Mouse (Mus musculus) neural tube, embryonic 13.5 days (tissue): ENCODE measurements at regions not wholly inside any gene's neighbourhood (a gene's known extent, or its start where the extent isn't known, plus 50 kb on each side); places are given as distances from the start of the nearest gene placed in this dataset.
"Not testable (repeated sequence)": the region's sequence is repeated elsewhere in the genome, so short reads cannot be mapped to it uniquely, and the experiment has no call there.

Experiments
- ATAC-seq: fragments of 200-750 bp; cut with Nextera tagmentation; 2 replicates; pipeline ENCODE4 v1.8.0; 2017; ENCODE audit warnings: low read depth, mild to moderate bottlenecking, moderate TSS enrichment, moderate library complexity
- H3K27ac ChIP-seq: fragments of 300-500 bp; sonication (generic); replicated peaks from 2 replicates; pipeline ENCODE4 v1.5.1; 2015; ENCODE audit warnings: moderate library complexity, mild to moderate bottlenecking, inconsistent platforms
- H3K27me3 ChIP-seq: fragments of 300-500 bp; sonication (generic); 2 replicates; pipeline ENCODE4 v1.6.1; 2015; ENCODE audit warnings: mild to moderate bottlenecking, inconsistent platforms
- H3K36me3 ChIP-seq: fragments of 300-500 bp; sonication (generic); 2 replicates; pipeline ENCODE4 v1.6.1; 2015; ENCODE audit warnings: mild to moderate bottlenecking, inconsistent platforms
- H3K4me1 ChIP-seq: fragments of 300-500 bp; sonication (generic); replicated peaks from 2 replicates; pipeline ENCODE4 v1.6.1; 2015; ENCODE audit warnings: inconsistent platforms
- H3K4me2 ChIP-seq: fragments of 300-500 bp; sonication (generic); 2 replicates; pipeline ENCODE4 v1.6.1; 2015; ENCODE audit warnings: inconsistent platforms, mild to moderate bottlenecking, moderate library complexity
- H3K4me3 ChIP-seq: fragments of 300-500 bp; sonication (generic); 2 replicates; pipeline ENCODE4 v1.5.1; 2015; ENCODE audit warnings: mild to moderate bottlenecking, inconsistent platforms
- H3K9ac ChIP-seq: fragments of 300-500 bp; sonication (generic); 2 replicates; pipeline ENCODE4 v1.6.1; 2015; ENCODE audit warnings: moderate library complexity, mild to moderate bottlenecking, inconsistent platforms
- H3K9me3 ChIP-seq: fragments of 300-500 bp; sonication (generic); 2 replicates; pipeline ENCODE4 v1.6.1; 2016; ENCODE audit warnings: inconsistent platforms
- WGBS: fragments of 180-500 bp; shearing (Covaris S2); methylation state at CpG from one replicate; pipeline ENCODE4 v1.1.7; 2015; 5-methylcytosine and 5-hydroxymethylcytosine counted together

DNA sequence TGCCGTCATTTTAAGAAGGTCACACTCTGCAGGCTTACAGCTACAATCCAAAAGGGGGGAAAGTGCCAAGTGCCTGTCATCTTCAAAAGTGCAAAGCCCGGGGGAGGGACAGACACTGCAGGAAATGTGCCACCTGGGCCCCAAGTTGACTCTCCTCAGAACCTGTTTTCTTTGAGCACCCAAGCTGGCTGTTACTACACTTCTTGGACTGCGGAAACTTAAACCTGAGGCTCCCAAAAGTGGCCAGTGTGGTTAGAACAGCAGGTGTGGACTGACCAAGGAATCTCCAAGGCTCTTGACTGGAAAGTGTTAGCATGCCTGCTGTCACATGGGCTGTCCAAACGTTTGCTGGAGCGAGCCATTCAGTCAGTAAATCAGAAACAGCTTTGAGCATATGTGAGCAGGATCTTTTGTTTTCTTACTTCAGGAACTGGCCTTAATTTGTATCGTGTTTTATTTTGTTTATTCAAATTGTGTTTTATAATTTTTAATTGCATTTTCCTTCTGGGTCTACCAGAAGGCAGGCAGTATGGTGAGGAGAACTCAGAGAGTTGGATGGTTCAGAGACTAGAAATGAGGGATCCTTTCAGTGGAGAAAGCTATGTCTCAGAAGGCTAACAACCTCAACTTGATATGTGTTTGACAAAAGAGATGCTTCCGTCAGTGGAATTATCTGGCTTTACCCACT is 168.4 kb upstream of the Frmd6 start:
- no peak overlapping the region for H3K4me2 ChIP-seq
- H3K4me3 ChIP-seq: no peak overlapping the region
- no peak for ATAC-seq
- H3K27me3 ChIP-seq: no peaks in the 10 kb centered on the region
- no peaks in the 10 kb centered on the region for H3K9me3 ChIP-seq
- H3K4me1 ChIP-seq: no peaks in the 10 kb centered on the region
- WGBS: 77% methylated on average over 7 of the region's 7 CpGs
- H3K27ac ChIP-seq: no peak overlapping the region
- no peaks in the 10 kb centered on the region for H3K36me3 ChIP-seq
- H3K9ac ChIP-seq: no peak overlapping the region

DNA sequence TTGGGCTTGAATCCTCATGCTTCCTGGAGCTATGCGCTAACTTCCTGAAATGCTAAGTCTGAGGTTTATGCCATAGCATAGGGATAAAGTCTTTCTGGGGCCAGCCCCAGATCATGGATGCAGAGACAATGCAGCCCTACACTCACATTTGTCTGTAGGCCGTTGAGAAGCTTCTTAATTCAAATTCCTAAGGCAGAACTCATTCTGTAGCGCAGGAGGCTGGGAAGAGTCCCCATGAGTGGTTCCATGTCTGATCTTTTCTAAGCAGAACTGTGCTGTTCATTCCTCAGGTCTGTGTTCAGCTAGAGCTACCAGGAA is 167.9 kb upstream of the Frmd6 start:
- Histone ChIP-seq H3K27ac (no peak overlapping the region), H3K4me2 (no peak overlapping the region), H3K27me3 (no peaks in the 10 kb centered on the region), H3K4me3 (no peak overlapping the region), H3K36me3 (no peaks in the 10 kb centered on the region), H3K9ac (no peak overlapping the region), H3K9me3 (no peaks in the 10 kb centered on the region), H3K4me1 (no peaks in the 10 kb centered on the region)
- ATAC-seq: no peak
- 82% methylated on average over 3 of the region's 3 CpGs for WGBS

DNA sequence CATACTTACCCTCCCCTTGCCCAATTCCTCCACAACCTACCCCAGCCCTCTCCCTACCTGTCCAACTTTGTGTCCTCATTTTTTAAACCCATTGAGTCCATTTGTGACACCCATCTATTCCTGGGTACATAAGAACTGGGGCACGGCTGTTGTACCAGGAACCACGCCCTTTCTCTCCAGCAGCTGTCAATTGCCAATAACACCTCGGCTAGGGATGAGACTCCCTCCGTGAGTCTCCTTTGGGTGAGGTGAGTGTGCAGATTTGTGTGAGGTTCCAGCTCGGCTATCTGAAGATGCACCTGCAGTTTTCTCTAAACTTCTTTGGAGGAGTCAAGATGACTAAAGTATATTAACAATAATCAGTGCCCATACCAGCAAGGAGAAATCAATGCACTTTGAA is 167.2 kb upstream of the Frmd6 start:
- no peaks in the 10 kb centered on the region for H3K9me3 ChIP-seq
- H3K27me3 ChIP-seq: no peaks in the 10 kb centered on the region
- H3K27ac ChIP-seq: no peak overlapping the region
- H3K4me3 ChIP-seq: no peak overlapping the region
- ATAC-seq: no peak
- H3K4me2 ChIP-seq: no peak overlapping the region
- H3K4me1 ChIP-seq: no peaks in the 10 kb centered on the region
- H3K36me3 ChIP-seq: no peaks in the 10 kb centered on the region
- no peak overlapping the region for H3K9ac ChIP-seq
- 90% methylated on average over 5 of the region's 5 CpGs for WGBS

DNA sequence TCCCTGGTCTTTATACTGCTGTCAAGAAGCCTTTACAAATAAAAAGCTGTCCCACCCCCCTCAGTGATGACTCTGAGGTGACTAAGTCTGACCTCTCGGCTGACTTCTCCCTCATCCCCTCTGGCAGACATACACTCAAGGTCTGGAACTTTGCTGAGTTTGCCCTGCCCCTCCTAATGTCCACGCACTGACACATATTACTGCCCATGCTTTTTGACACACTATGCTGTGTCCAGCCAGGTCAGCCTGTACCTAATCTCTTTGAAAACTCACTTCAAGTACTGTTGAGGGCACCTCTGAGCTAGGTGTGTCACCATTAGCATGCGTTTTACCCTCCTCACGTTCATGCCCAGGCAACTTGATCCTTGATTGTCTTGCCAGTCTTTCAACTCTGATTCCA is 164.9 kb upstream of the Frmd6 start:
- no peak overlapping the region for H3K4me2 ChIP-seq
- H3K9me3 ChIP-seq: no peaks in the 10 kb centered on the region
- H3K4me1 ChIP-seq: no peaks in the 10 kb centered on the region
- no peak for ATAC-seq
- no peak overlapping the region for H3K4me3 ChIP-seq
- 89% methylated on average over 4 of the region's 4 CpGs for WGBS
- no peak overlapping the region for H3K27ac ChIP-seq
- no peak overlapping the region for H3K9ac ChIP-seq
- H3K36me3 ChIP-seq: no peaks in the 10 kb centered on the region
- H3K27me3 ChIP-seq: no peaks in the 10 kb centered on the region

DNA sequence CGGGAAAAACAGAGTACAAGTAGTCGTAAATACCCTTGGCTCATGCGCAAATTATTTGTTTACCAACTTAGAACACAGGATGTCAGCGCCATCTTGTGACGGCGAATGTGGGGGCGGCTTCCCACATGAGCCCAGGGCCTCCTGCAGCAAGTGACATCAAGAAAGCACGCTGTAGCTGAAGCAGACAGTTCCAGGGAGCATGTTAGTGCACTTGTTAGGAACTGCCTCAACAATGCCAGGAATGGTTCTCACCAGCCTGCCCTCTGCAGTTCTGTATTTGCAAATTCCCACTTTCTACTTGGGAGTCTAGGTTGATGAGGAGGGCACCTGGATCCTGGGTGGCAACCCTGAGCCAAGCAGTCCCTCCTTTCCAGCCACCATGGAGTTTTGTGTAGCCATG is 157.2 kb upstream of the Frmd6 start:
- not testable (repeated sequence) for ATAC-seq, H3K36me3 ChIP-seq, H3K27ac ChIP-seq, H3K27me3 ChIP-seq, H3K4me1 ChIP-seq, H3K9ac ChIP-seq, H3K9me3 ChIP-seq, H3K4me3 ChIP-seq, H3K4me2 ChIP-seq
- WGBS: 96% methylated on average over 6 of the region's 8 CpGs

DNA sequence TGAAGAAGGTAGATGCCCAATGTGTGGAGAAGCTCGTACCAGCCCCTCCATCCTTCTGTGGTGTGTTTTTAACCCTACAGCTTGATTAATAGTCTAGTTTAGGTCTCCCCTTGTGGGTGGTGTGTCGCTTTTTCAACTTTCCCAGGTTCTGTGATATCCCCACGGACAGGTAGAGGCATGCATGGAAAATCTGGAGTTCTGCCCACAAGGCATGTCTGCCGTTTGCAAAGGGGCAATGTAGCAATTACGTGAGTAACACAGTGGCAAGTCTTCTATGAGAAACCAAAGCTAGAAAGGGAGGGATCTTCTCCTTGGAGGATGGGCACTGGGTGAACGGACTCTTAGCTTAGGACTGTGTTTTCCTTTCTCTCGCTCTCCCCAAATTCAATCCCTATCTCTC is 153.2 kb upstream of the Frmd6 start:
- H3K4me3 ChIP-seq: no peak overlapping the region
- H3K27ac ChIP-seq: no peak overlapping the region
- H3K4me1 ChIP-seq: peaks cover 5% of the 10 kb centered on the region; the same call in 1 of the 2 replicates
- no peaks in the 10 kb centered on the region for H3K9me3 ChIP-seq
- H3K27me3 ChIP-seq: no peaks in the 10 kb centered on the region
- no peak for ATAC-seq
- no peak overlapping the region for H3K9ac ChIP-seq
- WGBS: 92% methylated on average over 7 of the region's 7 CpGs
- H3K36me3 ChIP-seq: no peaks in the 10 kb centered on the region
- H3K4me2 ChIP-seq: no peak overlapping the region

DNA sequence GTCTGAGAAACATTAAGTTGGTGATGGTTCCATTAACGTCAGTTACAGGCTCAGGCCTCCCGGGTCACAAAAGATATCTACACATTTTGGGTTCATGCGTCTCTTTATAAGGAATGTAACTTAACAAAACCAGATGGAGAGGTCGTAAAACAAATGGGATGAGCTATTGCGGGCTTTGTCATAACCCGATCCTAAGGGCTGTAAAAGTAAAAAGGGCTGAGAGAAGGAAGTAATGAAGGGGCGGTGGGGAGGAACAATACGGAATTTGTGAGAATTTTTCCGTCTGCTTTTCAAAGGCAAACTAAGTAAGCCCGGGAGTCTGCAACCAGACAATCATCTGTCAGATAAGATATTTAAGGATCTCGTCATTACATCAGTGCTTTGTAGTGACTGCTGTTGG is 152.1 kb upstream of the Frmd6 start:
- Histone ChIP-seq H3K4me3 (no peak overlapping the region), H3K27me3 (no peaks in the 10 kb centered on the region), H3K27ac (no peak overlapping the region), H3K9me3 (no peaks in the 10 kb centered on the region), H3K4me1 (peaks cover 5% of the 10 kb centered on the region; the same call in 1 of the 2 replicates), H3K4me2 (no peak overlapping the region), H3K36me3 (no peaks in the 10 kb centered on the region), H3K9ac (no peak overlapping the region)
- ATAC-seq: no peak
- 47% methylated on average over 11 of the region's 11 CpGs for WGBS

DNA sequence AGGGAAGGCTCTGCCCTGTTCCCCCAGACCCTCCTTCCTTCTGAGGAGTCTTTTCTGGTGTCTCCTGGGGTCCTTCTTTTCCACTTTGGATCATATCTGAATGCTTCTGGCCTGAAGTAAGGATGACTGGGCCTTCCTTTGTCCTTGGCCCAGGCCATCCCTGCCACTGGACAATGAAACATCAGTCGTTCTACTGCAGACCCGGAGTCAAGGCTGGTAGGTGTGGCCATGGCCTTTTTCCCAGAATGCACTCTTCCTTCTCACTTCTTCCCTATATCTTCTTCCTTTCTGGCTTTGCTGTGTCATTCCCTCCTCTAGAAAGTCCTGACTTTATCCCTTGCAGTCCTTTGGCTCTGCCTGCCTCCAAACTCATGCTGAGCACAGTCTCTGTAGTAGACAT is 151.2 kb upstream of the Frmd6 start:
- Histone ChIP-seq H3K4me2 (no peak overlapping the region), H3K27ac (no peak overlapping the region), H3K36me3 (no peaks in the 10 kb centered on the region), H3K9ac (no peak overlapping the region), H3K4me1 (peaks cover 5% of the 10 kb centered on the region; the same call in 1 of the 2 replicates), H3K27me3 (no peaks in the 10 kb centered on the region), H3K4me3 (no peak overlapping the region), H3K9me3 (no peaks in the 10 kb centered on the region)
- ATAC-seq: no peak
- 70% methylated on average over 2 of the region's 2 CpGs for WGBS

DNA sequence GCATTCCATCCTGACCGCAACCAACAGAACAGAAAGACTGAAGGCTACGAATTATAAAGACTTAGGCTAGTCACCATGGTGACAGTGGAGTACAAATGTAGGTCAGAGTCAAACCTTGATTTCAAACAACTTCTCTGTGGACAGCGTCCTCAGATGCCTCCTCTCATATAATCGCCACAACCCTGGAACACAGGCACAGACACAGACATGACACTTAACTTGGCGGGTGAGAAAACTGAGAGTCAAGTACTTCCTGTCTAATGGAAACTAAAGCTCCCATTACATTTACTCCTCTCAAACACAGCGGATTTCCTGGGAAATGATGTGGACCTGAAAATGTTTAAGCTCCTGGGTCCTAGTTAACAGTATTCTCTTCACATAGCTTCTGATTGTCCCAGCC is 149.5 kb upstream of the Frmd6 start:
- H3K9ac ChIP-seq: no peak overlapping the region
- no peaks in the 10 kb centered on the region for H3K36me3 ChIP-seq
- no peak overlapping the region for H3K4me2 ChIP-seq
- ATAC-seq: no peak
- H3K27me3 ChIP-seq: no peaks in the 10 kb centered on the region
- H3K4me3 ChIP-seq: no peak overlapping the region
- no peaks in the 10 kb centered on the region for H3K9me3 ChIP-seq
- peaks cover 17% of the 10 kb centered on the region for H3K4me1 ChIP-seq
- no peak overlapping the region for H3K27ac ChIP-seq
- 88% methylated on average over 6 of the region's 6 CpGs for WGBS

DNA sequence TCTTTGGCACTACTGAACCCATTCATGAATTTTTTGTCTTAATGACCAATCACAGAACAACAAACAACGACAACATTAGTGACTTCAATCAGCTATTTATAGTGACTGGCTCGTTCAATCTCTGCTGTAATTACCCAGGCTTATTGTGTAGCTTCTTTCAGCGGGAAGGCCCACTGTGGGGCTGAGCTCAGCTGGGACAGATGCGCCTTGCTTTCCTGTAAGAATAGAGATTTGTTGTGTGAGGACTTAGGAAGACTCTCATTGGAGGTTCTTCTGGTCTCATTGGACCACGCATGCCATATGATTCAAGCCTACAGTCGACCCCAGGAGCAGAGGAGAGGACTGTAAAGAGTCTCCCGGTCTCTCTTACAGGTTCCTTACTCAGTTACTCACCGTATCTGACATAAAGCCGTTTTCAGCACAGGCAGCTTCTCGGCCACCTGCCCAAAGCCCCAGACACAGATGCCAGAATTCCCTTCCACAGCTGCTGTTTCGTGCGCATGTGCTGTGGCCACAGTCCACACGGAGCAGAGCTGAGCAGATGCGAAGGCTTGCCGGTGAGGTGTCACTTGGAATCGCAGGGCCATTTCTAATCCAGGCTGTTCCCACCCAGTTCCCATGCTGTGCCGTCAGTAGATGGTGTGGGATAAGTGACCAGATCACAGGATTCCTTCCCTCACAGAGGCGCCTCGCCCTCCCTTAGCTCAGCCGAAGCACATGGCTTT is 145.5 kb upstream of the Frmd6 start:
- no peaks in the 10 kb centered on the region for H3K27me3 ChIP-seq
- 45% methylated on average over 20 of the region's 20 CpGs for WGBS
- H3K27ac ChIP-seq: peak overlapping the region; percentile 68
- no peak overlapping the region for H3K9ac ChIP-seq
- no peaks in the 10 kb centered on the region for H3K36me3 ChIP-seq
- H3K4me2 ChIP-seq: peak overlapping the region; percentile 25
- no peaks in the 10 kb centered on the region for H3K9me3 ChIP-seq
- ATAC-seq: peak; percentile 87
- peaks cover 15% of the 10 kb centered on the region for H3K4me1 ChIP-seq
- H3K4me3 ChIP-seq: no peak overlapping the region

DNA sequence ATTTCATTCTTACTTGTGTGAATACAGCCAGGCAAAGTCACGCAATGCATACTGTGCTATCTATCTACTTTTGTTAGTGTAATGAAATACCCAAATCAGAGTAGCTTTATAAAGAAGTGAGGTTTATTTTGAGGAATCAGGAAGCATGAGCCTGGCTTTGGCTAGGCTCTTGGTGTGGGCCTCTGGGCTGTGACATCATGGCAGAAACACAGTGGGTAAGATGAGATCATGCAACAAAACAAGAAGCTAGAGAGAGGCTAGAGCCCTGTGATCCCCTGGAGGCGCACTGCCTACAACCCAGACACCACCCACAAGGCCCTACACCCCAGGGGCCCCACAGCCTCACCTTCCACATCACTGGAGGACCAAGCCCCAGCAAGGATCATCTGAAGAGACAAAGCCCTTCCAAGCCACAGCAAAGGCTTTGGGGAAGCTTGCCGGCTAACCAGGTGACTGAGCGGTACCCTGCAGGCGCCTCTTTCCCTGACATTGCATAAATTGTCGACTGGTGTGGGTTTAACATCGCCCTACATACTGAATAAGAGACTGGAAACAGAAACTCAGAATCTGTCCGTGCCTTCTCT is 143.8 kb upstream of the Frmd6 start:
- no peaks in the 10 kb centered on the region for H3K36me3 ChIP-seq
- ATAC-seq: no peak
- no peak overlapping the region for H3K9ac ChIP-seq
- no peaks in the 10 kb centered on the region for H3K9me3 ChIP-seq
- no peaks in the 10 kb centered on the region for H3K27me3 ChIP-seq
- no peak overlapping the region for H3K4me3 ChIP-seq
- 82% methylated on average over 8 of the region's 8 CpGs for WGBS
- no peak overlapping the region for H3K4me2 ChIP-seq
- no peak overlapping the region for H3K27ac ChIP-seq
- peaks cover 25% of the 10 kb centered on the region for H3K4me1 ChIP-seq

DNA sequence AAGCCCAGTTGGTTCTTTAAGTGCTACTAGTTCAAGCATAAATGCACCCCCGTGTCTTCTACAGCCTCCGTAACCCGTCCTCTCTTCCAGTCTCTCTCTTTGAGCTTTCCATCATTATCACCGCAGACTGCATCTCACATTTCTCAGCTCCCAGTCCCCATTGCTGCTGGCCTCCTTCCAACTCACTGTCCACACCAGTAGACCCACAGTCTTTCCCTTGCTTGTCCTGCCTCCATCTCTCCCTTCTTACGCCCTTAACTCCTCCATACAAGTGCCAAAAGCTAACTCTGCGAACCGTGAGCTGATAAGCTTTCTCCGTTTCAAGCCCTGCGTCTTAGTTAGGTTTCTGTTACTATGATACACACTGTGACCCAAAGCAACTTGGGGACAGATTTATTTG is 141.0 kb upstream of the Frmd6 start:
- no peak for ATAC-seq
- no peak overlapping the region for H3K9ac ChIP-seq
- H3K4me1 ChIP-seq: peaks cover 44% of the 10 kb centered on the region
- no peaks in the 10 kb centered on the region for H3K9me3 ChIP-seq
- H3K36me3 ChIP-seq: no peaks in the 10 kb centered on the region
- H3K27me3 ChIP-seq: no peaks in the 10 kb centered on the region
- WGBS: 89% methylated on average over 9 of the region's 9 CpGs
- no peak overlapping the region for H3K4me2 ChIP-seq
- H3K27ac ChIP-seq: no peak overlapping the region
- no peak overlapping the region for H3K4me3 ChIP-seq

DNA sequence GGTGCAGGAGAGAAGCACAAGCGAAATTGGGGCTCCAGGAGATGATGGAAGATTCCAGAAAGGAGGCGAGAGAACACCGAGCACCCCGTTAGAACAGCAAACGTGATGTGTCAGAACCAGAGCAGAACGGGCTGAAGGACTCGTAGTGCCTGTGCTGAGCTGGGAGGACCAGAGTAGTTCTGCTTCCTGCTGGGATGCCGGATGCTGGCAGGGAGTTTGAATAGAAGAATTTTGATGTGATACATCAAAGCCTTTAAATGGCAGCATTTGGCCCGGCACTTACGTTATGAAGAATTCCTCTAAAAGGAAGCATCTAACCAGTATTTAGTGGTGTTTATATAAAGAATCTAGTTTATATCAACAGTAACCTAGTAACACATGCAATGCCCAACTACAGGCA is 139.9 kb upstream of the Frmd6 start:
- Histone ChIP-seq H3K9ac (no peak overlapping the region), H3K27ac (no peak overlapping the region), H3K4me1 (peaks cover 41% of the 10 kb centered on the region), H3K27me3 (no peaks in the 10 kb centered on the region), H3K4me2 (no peak overlapping the region), H3K9me3 (no peaks in the 10 kb centered on the region), H3K36me3 (no peaks in the 10 kb centered on the region), H3K4me3 (no peak overlapping the region)
- WGBS: 81% methylated on average over 10 of the region's 10 CpGs
- ATAC-seq: no peak
